Mouse (Mus musculus) skeletal muscle tissue, postnatal 0 days (tissue): ENCODE data around the gene Stk39. TPM values are rescaled to one million over a fixed set of nuclear protein-coding genes. Genes with fewer than 3 reads are reported as not detected.

Source experiments
- polyA plus RNA-seq: library from polyadenylated mRNA; unstranded; fragments of >200 nt; fragmentation: Nextera tagmentation; extraction: Ambion mirVana; gene quantifications from 2 replicates; pipeline ENCODE4 v1.2.1, GENCODE M21; 2015

The Stk39 gene
- polyA plus RNA-seq = 7.2 and 11.4 TPM in 2 replicates

GRCm38 (mm10) chr2:68471759-68472550 is at the start of gene Stk39:
Gene Stk39 (minus strand): TSS chr2:68472268.

Other genes with a start within 250 kb of the Stk39 start
- not detected in 2 replicates for gene 4933409G03Rik, start 110.1 kb upstream of the Stk39 start, polyA plus RNA-seq
- gene 4932414N04Rik, start 184.2 kb upstream of the Stk39 start, polyA plus RNA-seq = not detected in 2 replicates